ENCODE assay signal across 1 mouse cellular context in the genomic region with DNA sequence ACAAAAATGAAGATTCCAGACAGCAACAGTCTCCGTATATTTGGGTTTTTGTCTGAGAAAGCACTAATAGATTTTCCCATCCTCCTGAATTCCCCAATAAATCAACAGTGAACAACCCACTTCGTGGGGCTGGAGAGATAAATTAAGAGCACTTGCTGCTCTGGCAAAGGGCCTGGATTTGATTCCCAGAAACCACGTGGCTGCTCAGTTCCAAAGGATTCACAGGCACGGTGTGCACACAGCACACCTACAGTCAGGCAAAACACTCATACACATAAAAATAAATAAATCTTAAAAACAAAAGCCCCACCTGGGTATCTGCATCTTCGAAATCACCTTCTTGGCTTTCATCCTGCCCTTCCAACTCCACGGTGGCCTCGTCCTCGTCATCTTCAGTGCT.
TF ChIP-seq lines count a peak whose summit lies in the region.

No protein-coding gene starts in this region.

TF ChIP-seq in CH12.LX, 34 proteins besides CTCF, POLR2A, EP300 and RAD21 (continued from another document):
- TF ChIP-seq TCF12 (IDR thresholded peaks at IDR 0.05; ENCODE audit: low read depth, low read length) (no peak), NRF1 (IDR thresholded peaks at IDR 0.05; ENCODE audit: low read depth, low read length) (no peak), JUND (conservative IDR thresholded peaks at IDR 0.05; ENCODE audit: low read depth, low read length) (no peak), MXI1 (IDR thresholded peaks at IDR 0.05; ENCODE audit: low read depth, low read length) (no peak), ZC3H11A (IDR thresholded peaks at IDR 0.05; ENCODE audit: low read depth, low read length) (no peak)
